Mouse (Mus musculus) fibroblast of lung, adult 2 months (primary cell): ENCODE measurements around the gene Acvr1c.

Source experiments
- DNase-seq: peaks from one replicate; pipeline ENCODE4 v3.0.0-alpha.2; 2011; ENCODE audit warnings: low read depth

The Acvr1c gene

DNA sequence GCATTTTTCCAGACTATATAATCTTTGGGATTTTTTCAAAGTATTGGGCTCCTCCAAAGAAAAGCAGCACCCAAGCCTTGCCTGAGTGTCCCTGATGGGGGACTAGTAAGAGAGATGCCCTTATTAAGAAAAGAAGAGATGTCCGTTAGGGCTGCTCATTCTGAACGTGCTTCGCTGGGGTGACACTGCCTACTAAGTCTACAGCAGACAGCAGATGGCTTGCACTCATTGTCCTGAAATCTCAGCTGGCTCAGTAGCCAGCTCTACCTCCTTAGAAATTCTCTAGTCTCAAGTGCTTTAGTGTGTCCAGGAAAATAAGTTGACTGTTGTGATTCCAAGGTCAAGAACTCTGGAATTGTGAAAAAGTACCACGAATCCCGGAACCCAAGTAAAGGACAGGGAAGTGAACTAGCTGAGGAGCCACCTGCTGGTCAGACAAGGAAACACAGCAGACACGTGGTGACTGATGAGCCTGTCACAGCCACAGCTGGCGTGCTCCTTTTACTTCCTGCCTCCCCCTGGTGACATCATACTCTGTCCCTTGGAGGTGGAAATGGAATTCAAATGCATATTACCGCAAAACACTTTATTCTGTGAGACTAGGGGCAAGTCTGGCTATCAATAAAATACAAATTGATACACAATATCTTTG lies 75.3 kb downstream of the Acvr1c start:
- peak; percentile 15 for DNase-seq

- DNase-seq: no peak
These were observed 76.6 kb downstream of the Acvr1c start for GRCm38 (mm10) chr2:58281046-58281445.

DNA sequence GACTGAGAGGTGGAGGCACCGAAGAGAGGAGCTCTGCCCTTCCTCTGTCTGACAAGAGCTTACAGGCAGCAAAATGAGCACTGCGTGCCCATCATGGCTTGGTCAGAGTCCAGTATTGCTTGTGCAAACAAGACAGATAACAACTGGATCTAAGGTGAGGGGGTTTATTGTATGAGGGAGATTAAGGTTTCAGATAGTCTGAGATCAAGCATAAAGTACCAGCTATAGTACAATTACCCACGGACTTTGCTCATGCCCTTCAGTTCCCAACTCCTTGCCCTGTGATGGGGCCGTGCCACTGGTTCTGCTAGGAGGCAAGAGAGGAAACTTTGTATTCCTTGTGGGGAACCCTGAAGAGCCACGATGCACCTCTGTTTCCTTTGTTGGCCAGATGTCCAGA lies 78.5 kb downstream of the Acvr1c start:
- DNase-seq: no peak

- no peak for DNase-seq
These were observed 81.2 kb downstream of the Acvr1c start for GRCm38 (mm10) chr2:58276454-58276853.

- DNase-seq: no peak
These were observed 117.1 kb downstream of the Acvr1c start for GRCm38 (mm10) chr2:58240639-58241038.

GRCm38 (mm10) chr2:58237487-58237886 lies 120.2 kb downstream of the Acvr1c start:
- DNase-seq: no peak
